Mouse (Mus musculus): ENCODE results near the gene Btbd6. TPM values are rescaled to one million over a fixed set of nuclear protein-coding genes. Genes with fewer than 3 reads are reported as not detected.

Gene Btbd6
- total RNA-seq (2023) = 1 to 10 TPM; 3.9 to 4.4 TPM

GRCm38 (mm10) chr12:112976371-112977073 lies at the start of gene Btbd6:
TSS of gene Btbd6 (plus strand) at chr12:112976482.

GRCm38 (mm10) chr12:112929562-112930352 lies 46.5 kb upstream of the Btbd6 start, which contains the start of gene Jag2:
TSS of gene Jag2 (minus strand) at chr12:112929776.

GRCm38 (mm10) chr12:112941776-112942713 lies 34.2 kb upstream of the Btbd6 start, which contains the start of gene Nudt14:
TSS of gene Nudt14 (minus strand) at chr12:112942124.

GRCm38 (mm10) chr12:113000294-113001132 lies 24.2 kb downstream of the Btbd6 start, which contains the start of gene Brf1:
TSS of gene Brf1 (minus strand) at chr12:113000704.

GRCm38 (mm10) chr12:113013604-113014558 lies 37.6 kb downstream of the Btbd6 start, which contains the start of gene Pacs2:
TSS of gene Pacs2 (plus strand) at chr12:113014508.

Other genes with a start within 250 kb of the Btbd6 start
- gene Pld4, start 215.8 kb upstream of the Btbd6 start, total RNA-seq (2023) = 100 to 1,000 TPM; 228 to 351 TPM
- under 1 TPM; 0.47 to 0.53 TPM for gene Ahnak2, start 173.8 kb upstream of the Btbd6 start, total RNA-seq (2023)
- gene Clba1, start 167.5 kb upstream of the Btbd6 start, total RNA-seq (2023) = 1 to 10 TPM in 1 of 2 experiments, under 1 TPM in 1; 1.00 to 1.1 TPM
- 10 to 100 TPM; 30.8 to 38.3 TPM for gene Cdca4, start 147.1 kb upstream of the Btbd6 start, total RNA-seq (2023)
- 10 to 100 TPM; 25.5 to 28.0 TPM for gene Gpr132, start 108.3 kb upstream of the Btbd6 start, total RNA-seq (2023)
- 1 to 10 TPM in 1 of 2 experiments, under 1 TPM in 1; 0.18 to 1.6 TPM for gene Jag2, start 46.7 kb upstream of the Btbd6 start, total RNA-seq (2023)
- gene Nudt14, start 34.4 kb upstream of the Btbd6 start, total RNA-seq (2023) = 10 to 100 TPM in 1 of 2 experiments, 1 to 10 TPM in 1; 8.3 to 10.0 TPM
- 10 to 100 TPM; 67.0 to 70.7 TPM for gene Brf1, start 24.2 kb downstream of the Btbd6 start, total RNA-seq (2023)
- gene Pacs2, start 38.0 kb downstream of the Btbd6 start, total RNA-seq (2023) = 10 to 100 TPM; 55.3 to 75.9 TPM
- under 1 TPM; 0.57 to 0.84 TPM for gene Tex22, start 98.0 kb downstream of the Btbd6 start, total RNA-seq (2023)
- gene Mta1, start 121.8 kb downstream of the Btbd6 start, total RNA-seq (2023) = 10 to 100 TPM; 21.5 to 26.1 TPM
- gene Crip2, start 163.8 kb downstream of the Btbd6 start, total RNA-seq (2023) = 1 to 10 TPM; 4.0 to 5.6 TPM
- gene Crip1, start 169.8 kb downstream of the Btbd6 start, total RNA-seq (2023) = 100 to 1,000 TPM; 504 to 788 TPM
- gene Tedc1, start 179.9 kb downstream of the Btbd6 start, total RNA-seq (2023) = 10 to 100 TPM; 10.8 to 12.3 TPM
- not detected for gene Tmem121, start 209.4 kb downstream of the Btbd6 start, total RNA-seq (2023)